8 mouse cellular contexts compared by ENCODE assay signal in genomic region chr1:36920154-36920716, GRCm38 (mm10). TPM values are rescaled to one million over a fixed set of nuclear protein-coding genes. Genes with fewer than 3 reads are reported as not detected.
A peak's percentile ranks its signal among the peaks of the same experiment; 100 is the strongest.
DNase-seq lines count a peak whose midpoint lies in the region; ATAC-seq and TF ChIP-seq lines count a peak whose summit lies in the region.

No protein-coding gene starts in this region.

- no peak overlapping the region for H3K9ac ChIP-seq in midbrain, embryonic 13.5 days (replicated peaks)
- H3K9ac ChIP-seq in liver, adult 2 months (ENCODE audit: low read depth, low read length) = no peak overlapping the region

- H3K4me3 ChIP-seq in midbrain, embryonic 10.5 days = no peak overlapping the region
- no peak overlapping the region for H3K4me3 ChIP-seq in midbrain, embryonic 13.5 days (replicated peaks)
- peak overlapping the region; percentile 54 for H3K4me3 ChIP-seq in erythroblast, embryonic 14.5 days (replicated peaks)
- no peak overlapping the region for H3K4me3 ChIP-seq in liver, adult 2 months (ENCODE audit: insufficient read depth, low read depth, low read length)
- no peak overlapping the region for H3K4me3 ChIP-seq in olfactory bulb, adult 2 months (ENCODE audit: insufficient read depth, low read depth, low read length)

- no peaks in the 10 kb centered on the region for H3K36me3 ChIP-seq in midbrain, embryonic 10.5 days
- no peaks in the 10 kb centered on the region for H3K36me3 ChIP-seq in midbrain, embryonic 13.5 days
- H3K36me3 ChIP-seq in erythroblast, embryonic 14.5 days (ENCODE audit: control insufficient read depth) = peaks cover 80% of the 10 kb centered on the region
- no peaks in the 10 kb centered on the region for H3K36me3 ChIP-seq in liver, adult 2 months (ENCODE audit: control insufficient read depth, insufficient read depth, low read length)

- no peak for TF ChIP-seq CTCF in liver, adult 2 months (IDR thresholded peaks at IDR 0.05; ENCODE audit: low read depth, low read length)
- no peak for TF ChIP-seq CTCF in olfactory bulb, adult 2 months (IDR thresholded peaks at IDR 0.05; ENCODE audit: insufficient read depth, low read depth, low read length)

- no peak for ATAC-seq in midbrain, embryonic 13.5 days

- no peak overlapping the region for H3K4me2 ChIP-seq in midbrain, embryonic 13.5 days (replicated peaks)

- no peaks in the 10 kb centered on the region for H3K9me3 ChIP-seq in midbrain, embryonic 10.5 days (replicated peaks)
- no peaks in the 10 kb centered on the region for H3K9me3 ChIP-seq in midbrain, embryonic 13.5 days
- no peaks in the 10 kb centered on the region for H3K9me3 ChIP-seq in erythroblast, embryonic 14.5 days (ENCODE audit: control insufficient read depth, low read length)

- WGBS in midbrain, embryonic 10.5 days = 70% methylated on average over 3 of the region's 3 CpGs
- WGBS in midbrain, embryonic 13.5 days = 59% methylated on average over 3 of the region's 3 CpGs
- 14% methylated on average over 3 of the region's 3 CpGs for WGBS in liver, adult 2 months
- WGBS in olfactory bulb, adult 2 months = 16% methylated on average over 3 of the region's 3 CpGs

- peak overlapping the region; percentile 63 for H3K27ac ChIP-seq in midbrain, embryonic 10.5 days (replicated peaks)
- no peak overlapping the region for H3K27ac ChIP-seq in midbrain, embryonic 13.5 days
- peak overlapping the region; percentile 12; the same call in 1 of the 2 replicates for H3K27ac ChIP-seq in liver, adult 2 months (replicated peaks; ENCODE audit: insufficient read depth, low read depth, low read length)
- H3K27ac ChIP-seq in olfactory bulb, adult 2 months (ENCODE audit: insufficient read depth, low read depth, low read length) = peak overlapping the region; percentile 61

- TF ChIP-seq POLR2A in liver, adult 2 months (IDR thresholded peaks at IDR 0.05; ENCODE audit: extremely low read depth, insufficient read depth, low read length) = no peak
- no peak for TF ChIP-seq POLR2A in olfactory bulb, adult 2 months (IDR thresholded peaks at IDR 0.05; ENCODE audit: insufficient read depth, low read depth, low read length)

- H3K27me3 ChIP-seq in midbrain, embryonic 10.5 days (ENCODE audit: low read depth, poor library complexity, severe bottlenecking) = no peaks in the 10 kb centered on the region
- H3K27me3 ChIP-seq in midbrain, embryonic 13.5 days = no peaks in the 10 kb centered on the region
- H3K27me3 ChIP-seq in erythroblast, embryonic 14.5 days (ENCODE audit: control insufficient read depth) = no peaks in the 10 kb centered on the region
- H3K27me3 ChIP-seq in liver, adult 2 months (ENCODE audit: control insufficient read depth, insufficient read depth, low read length) = no peaks in the 10 kb centered on the region

- H3K4me1 ChIP-seq in midbrain, embryonic 10.5 days = peaks cover 43% of the 10 kb centered on the region
- H3K4me1 ChIP-seq in midbrain, embryonic 13.5 days (replicated peaks) = peaks cover 44% of the 10 kb centered on the region
- peaks cover 99% of the 10 kb centered on the region for H3K4me1 ChIP-seq in erythroblast, embryonic 14.5 days (ENCODE audit: control insufficient read depth)
- H3K4me1 ChIP-seq in liver, adult 2 months (ENCODE audit: control insufficient read depth, insufficient read depth, low read length) = peaks cover 28% of the 10 kb centered on the region
- H3K4me1 ChIP-seq in olfactory bulb, adult 2 months (ENCODE audit: control insufficient read depth, insufficient read depth, low read length) = peaks cover 35% of the 10 kb centered on the region

- peaks cover 44% of the 10 kb centered on the region for H3K79me2 ChIP-seq in liver, adult 2 months (ENCODE audit: control insufficient read depth, insufficient read depth, low read length)

- DNase-seq in midbrain, embryonic 10.5 days (ENCODE audit: low spot score) = no peak
- DNase-seq in adrenal gland, postnatal 25 days = peak; percentile 35
- DNase-seq in induced T-regulatory cell, adult 2 months (ENCODE audit: low read depth) = peak; percentile 85
- DNase-seq in liver, adult 2 months (ENCODE audit: extremely low read depth, low read depth, low spot score) = peak; percentile 87
- no peak for DNase-seq in retina, postnatal 1 day

RNA-seq across cellular contexts. Expression of gene Tmem131, which starts 23.2 kb away (rescaled TPM):
- 10.3 and 12.5 TPM in 2 replicates for polyA plus RNA-seq in midbrain, embryonic 10.5 days (2016; fragmentation: Nextera tagmentation; extraction: Ambion mirVana)
- polyA plus RNA-seq in midbrain, embryonic 13.5 days (2015; fragmentation: Nextera tagmentation; extraction: Ambion mirVana) = 12.6 and 13.2 TPM in 2 replicates
- 48.1 and 50.8 TPM in 2 replicates for total RNA-seq in adrenal gland, postnatal 25 days (2021)
- 7.8 and 8.1 TPM in 2 replicates for polyA plus RNA-seq in erythroblast, embryonic 14.5 days (2012)
- total RNA-seq in liver, adult 2 months (2014; rRNA removed) = 10.2 and 12.2 TPM in 2 replicates
- polyA plus RNA-seq in liver, adult 2 months (2012; rRNA removed) = 6.1 and 6.3 TPM in 2 replicates
- polyA plus RNA-seq in olfactory bulb, adult 2 months (2012; ENCODE audit: insufficient read depth, insufficient read length, low replicate concordance, missing spikeins) = 169 and 363 TPM in 2 replicates

Comparison
In these comparisons a context has a peak if more than half of its experiments do, and no peak if none do; other contexts are left out.
1. DNase-seq: peak in adrenal gland, postnatal 25 days (single experiment), induced T-regulatory cell, adult 2 months (single experiment) and liver, adult 2 months (single experiment); none in midbrain, embryonic 10.5 days (single experiment) and retina, postnatal 1 day (single experiment).
2. RNA of gene Tmem131, which starts 23.2 kb away (polyA plus RNA-seq): 169 to 363 TPM in olfactory bulb, adult 2 months; 12.6 to 13.2 TPM in midbrain, embryonic 13.5 days, 10.3 to 12.5 TPM in midbrain, embryonic 10.5 days, 7.8 to 8.1 TPM in erythroblast, embryonic 14.5 days and 6.1 to 6.3 TPM in liver, adult 2 months; every median in the first group is over 10 times any median in the second.